Mouse (Mus musculus) T-helper 1 cell (primary cell): ENCODE results near the gene Gm1330.
"Not testable (repeated sequence)": the region's sequence is repeated elsewhere in the genome, so short reads cannot be mapped to it uniquely, and the experiment has no call there.

Experiments
- in situ Hi-C: fragments of 300-600 bp; cut with MboI, MseI; formaldehyde crosslinking; loops from one replicate; pipeline ENCODE4 v1.15.1; 2025; ENCODE audit warnings: high pct_unique_total_duplicates

The Gm1330 gene

DNA sequence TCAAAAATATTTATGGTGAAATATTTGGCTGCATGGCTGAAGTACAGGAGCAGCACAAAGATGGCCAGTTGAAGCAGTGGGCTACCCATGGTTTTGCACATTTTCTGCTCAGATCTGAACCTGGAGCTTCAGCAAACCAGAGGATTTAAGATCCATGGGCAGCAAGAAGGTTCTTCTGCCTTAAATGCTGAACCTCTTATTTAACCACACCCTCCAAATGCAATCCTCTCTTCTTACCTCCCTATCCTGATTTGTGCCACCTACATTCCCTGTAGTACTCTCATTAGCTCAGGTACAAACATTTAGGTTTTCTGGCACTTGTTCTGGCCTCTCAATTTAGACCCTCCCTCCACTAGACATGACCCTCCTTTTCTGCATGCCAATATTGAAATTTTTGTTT is at the start of gene Gm1330:
Gm1330 (minus strand) TSS at position 101 of the 400 bp plus-strand sequence.
- in situ Hi-C loops, result no loop called here

DNA sequence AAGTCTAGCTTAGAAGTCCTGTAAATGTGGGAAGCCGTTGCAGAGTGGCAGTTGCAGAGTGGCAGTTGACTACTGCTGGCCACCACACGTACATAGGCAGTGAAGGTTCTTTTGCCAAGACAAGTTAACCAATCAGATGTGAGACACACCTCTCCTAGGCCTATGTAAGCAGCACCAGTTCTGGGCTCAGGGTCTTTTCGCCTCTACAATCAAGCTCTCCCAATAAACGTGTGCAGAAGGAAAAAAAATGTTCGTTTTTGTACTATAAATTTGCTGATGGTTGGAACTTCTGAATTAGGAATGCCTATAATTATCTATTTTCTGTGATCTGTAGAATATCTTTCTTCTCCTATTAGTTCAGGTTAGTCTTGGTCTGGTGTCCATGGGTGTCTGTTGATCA is 14.1 kb upstream of the Gm1330 start, which contains the start of gene Gm10750:
Gm10750 (minus strand) TSS at position 101 of the 400 bp plus-strand sequence.
- in situ Hi-C loops, result not testable (repeated sequence)

DNA sequence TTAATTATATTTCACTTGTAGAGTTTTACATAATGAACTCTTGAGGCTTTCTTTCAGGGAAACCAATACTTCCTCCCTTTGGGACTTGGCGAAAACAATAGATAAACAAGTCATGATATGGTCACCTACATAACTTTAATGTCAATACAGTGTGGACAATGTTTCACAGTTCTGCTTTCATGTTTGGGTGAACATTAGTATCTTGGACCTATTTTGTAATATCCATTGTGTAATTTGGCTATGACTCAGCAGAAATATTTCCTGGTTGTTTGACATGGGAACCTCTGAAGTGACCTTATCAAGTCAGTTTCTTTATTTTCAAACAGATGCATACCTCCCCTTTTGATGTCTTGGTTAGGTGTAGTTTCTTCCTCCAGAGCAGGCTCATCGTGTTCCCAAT is 1.8 kb upstream of the Gm1330 start:
- in situ Hi-C loops, result no loop called here

DNA sequence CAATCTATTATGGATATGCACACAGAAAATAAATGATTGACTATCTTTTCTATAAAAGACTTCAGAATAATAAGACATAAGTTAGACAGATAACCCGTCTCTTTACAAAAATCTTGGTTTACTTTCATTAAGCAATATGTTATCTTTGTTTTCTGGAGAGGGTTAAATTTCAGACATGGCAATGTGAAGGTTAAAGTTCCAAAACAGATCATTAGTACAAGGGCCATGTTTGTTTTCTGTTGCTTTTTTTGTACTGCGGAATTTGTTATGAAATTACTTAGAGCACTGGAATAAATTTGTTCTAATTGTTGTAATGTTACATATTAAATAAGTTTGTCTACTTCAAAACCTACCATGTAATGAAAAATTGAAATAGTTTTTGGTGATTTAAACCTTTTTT is 7.9 kb downstream of the Gm1330 start:
- in situ Hi-C loops, result no loop called here
